Mouse (Mus musculus) urinary bladder, postnatal 36 days (tissue): ENCODE data around the gene Myo10.
A peak's percentile ranks its signal among the peaks of the same experiment; 100 is the strongest.

Experiments
- DNase-seq, 2 experiments: peaks; one replicate each; pipeline ENCODE4 v3.0.0; 2022; ENCODE audit warnings: low spot score in 2 of 2, mixed read lengths in 1 of 2

Gene Myo10

DNA sequence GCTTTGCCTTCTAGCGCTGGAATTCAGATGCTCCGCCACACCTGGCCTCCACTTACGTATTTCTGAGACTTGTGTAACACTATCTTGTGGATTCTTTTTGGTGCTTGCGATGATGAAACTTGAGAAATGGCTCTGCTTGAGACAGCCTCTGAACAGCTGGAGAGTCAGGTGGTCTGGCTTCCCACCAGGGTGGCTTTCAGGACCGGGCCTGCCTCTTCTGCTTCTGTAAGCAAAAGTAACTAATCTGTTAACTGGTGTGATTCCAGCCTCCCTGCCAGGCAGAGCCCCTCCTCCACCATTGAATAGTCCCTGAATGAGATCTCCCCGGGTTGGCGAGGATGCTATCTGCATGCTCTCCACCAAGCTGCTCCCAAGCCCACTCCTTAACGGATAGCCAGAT lies 140.0 kb downstream of the Myo10 start:
- DNase-seq, result no peak

DNA sequence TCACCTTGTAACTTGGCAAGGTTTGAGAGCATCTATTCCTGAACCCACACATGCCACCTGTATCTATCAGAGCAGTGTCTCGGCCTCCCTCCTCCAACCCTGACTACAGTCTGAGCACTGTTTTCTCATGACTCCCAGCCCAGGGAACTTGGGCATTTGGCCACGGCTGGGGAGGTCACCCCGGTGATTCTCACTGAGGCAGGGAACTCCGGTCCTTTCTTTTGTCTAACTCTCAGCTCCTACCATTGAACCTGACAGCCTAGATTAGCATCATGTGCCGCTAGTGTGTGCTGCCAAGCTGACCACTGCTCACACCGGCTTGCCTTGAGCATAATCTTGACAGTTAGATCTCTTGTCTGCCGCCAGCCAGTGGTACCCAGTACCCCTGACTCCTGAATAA lies 140.8 kb downstream of the Myo10 start:
- no peak for DNase-seq

DNA sequence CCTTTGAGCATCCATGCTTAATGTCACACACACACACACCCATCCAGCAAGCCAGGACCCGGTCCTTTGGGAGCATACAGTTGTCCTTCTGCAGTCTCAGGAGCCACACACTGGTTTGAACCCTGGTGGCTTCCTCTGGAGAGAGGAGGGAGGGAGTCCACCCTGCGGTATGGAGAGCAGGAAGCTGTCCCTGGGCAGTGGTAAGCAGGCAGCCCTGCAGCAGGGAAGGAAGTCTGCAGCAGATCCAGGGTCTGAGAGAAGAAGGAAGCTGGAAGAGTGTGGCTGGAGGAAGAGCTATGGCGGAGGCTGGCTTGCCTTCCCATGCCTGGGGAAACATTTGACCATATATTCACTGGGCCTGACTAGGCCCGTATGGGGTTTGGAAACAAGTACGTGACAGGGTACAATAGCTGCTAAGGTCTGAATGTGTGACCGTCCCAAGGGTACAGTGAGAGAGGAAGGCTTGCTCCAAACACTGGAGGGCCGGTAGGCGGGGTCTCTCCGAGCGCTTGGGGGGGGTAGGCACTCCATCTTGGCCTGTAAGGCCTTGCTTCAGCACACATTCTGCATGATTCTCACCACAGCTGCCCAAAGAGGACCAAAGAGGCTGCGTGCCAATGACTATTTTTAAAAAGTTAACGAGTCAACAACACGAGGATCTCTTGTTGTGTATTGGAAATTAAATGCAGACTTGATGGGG lies 142.5 kb downstream of the Myo10 start:
- no peak for DNase-seq

DNA sequence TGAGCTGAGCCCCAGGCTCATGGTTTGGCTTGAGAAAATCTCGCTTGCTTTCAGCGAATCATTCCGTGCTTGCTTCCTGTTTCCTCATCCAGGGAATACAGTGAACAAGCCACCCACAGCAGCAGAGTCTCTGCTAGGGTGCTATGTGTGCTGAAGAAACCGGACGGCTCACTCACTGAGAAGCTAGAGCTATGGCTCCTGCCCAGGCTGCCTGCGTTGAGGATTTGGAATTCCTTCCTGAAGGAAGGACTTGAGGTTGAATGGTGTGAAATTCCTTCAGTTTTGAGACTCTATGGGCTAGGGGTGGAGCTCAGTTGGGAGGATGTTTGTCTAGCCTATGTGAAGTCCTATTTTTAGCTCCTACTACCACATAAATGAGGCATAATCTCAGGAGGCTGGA lies 145.5 kb downstream of the Myo10 start:
- no peak for DNase-seq

DNA sequence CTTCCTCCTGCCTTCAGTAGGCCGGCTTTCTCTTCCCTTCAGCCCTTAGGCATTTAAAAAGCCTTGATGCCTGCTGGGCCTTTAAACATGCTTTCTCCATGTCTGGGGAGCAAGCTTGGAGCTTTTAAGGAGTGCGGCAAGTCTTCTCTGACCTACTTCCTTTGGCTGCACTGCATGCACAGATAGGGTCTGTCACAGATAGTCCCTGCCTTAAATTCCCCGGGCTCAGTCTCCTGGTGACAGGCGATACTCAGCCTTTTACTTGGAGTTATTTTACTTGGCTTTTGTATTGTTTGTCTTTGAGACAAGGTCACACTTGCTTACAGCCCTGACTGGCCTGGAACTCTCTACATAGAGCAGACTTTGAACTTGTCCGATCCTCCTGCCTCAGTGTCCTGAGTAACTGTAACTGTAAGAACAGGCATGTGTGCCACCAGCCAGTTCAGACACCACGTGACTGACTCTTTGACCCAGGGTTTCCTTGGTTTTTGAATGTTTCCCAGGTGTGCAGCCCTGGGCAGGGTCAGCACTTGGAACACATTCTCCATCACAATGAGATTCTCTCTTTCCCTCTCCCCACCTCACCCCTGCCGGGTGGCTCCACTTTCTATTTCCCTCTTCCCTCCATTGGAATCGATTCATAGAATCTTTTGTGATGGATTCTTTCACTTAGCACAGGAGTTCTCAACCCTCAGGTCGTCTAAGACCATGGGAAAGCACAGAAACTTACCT lies 147.4 kb downstream of the Myo10 start:
- no peak for DNase-seq

DNA sequence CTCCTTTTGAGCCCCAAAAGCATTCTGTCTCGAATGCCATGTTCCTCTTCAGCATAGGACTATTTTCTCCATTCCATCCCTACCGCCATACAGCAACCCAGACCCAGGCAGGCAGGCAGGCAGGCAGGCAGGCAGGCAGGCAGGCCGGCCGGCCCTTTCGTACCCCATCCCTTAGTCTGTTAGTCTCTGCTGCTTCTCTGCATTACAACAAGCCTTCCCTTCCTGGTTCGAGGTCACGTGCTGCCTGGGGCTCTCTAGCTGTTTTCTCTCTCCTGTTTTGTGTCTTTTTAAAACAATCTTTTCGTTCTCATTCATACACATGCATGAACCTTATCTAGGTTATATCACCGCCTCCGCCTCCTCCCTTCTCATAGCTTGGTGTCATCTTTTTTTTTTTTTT lies 149.5 kb downstream of the Myo10 start:
- DNase-seq, result no peak

DNA sequence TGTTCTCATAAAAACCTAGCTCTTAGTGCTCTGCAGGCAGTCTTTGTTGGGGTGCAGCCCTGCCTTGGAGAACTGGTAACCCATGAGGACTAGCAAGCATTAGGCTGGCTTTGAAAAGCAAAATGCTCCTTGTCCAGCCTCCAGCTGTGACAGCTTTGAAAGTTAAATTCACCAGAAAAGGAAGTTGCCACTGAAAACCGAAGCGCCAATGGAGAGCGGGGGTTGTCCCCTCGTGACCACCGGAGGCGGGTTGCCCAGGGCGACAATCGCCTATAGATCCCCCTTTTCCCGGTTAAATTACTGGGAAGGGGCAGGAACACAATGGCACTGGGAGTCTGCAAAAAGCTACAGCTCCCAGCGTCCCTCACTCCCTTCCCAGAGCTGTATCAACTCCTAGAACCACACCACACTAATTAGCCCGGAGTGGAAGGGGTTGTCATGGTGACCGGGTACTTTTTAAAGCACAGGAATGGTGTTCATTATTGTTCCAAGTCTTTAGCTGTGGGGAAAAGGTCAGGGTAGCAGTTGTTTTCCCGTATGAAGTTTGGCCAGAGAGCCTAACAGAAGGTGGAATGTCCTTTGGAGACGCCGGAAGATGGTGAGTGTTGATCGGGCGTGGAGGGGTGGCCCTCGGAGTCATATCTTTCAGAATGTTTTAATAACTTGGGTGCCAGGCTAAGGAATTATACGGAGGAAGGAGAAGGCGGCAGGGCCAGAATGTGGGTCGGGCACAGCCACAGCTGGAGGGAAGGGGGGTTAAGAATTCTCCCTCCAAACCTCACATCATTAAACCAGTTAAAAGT lies 151.6 kb downstream of the Myo10 start:
- peak; percentile 26 to 31 for DNase-seq

DNA sequence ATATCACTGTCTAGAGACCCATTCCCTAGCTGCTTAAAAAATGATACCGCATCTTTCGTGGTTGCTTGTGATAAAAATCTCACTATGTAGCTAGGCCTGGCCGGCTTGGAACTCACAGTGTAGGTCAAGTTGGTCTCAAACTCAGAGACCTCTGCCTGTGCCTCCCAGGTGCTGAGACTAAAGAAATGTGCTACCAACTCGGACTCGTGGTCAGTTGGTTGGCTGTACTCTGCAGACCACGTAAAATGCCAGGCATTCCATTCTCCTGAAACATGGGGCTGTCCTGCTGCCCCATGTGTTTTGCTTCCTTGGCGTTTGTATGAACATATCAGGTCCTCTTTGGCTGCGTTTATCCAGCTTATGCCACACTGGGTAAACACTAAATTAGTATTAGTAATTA lies 156.6 kb downstream of the Myo10 start:
- no peak for DNase-seq

DNA sequence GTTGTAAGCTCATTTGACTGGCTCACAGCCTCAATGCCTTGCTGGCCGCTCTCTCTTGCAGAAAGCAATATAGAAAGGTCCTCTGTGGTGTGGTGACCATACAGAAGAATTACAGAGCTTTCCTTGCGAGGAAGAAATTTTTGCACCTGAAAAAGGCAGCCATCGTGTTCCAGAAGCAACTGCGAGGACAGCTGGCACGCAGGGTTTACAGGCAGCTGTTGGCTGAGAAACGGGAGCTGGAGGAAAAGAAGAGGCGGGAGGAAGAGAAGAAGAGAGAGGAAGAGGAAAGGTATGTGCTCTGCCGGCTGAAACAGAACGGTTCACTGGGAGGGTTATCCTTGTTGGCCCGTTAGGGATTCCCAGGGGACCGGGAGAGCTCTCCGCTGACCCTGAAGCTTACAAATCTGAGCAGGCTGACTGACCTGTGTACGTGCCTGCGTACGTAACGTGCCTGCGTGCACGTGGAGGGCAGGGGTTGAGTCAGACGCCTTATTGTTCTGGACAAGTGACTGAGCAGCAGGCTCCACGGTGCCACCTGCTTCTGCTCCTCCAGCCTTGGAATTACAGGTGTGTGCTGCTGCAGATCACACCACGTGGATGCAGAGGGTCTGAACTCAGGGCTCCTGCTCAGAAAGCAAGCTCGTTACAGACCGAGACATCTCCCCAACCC lies 157.3 kb downstream of the Myo10 start:
- DNase-seq, result no peak

DNA sequence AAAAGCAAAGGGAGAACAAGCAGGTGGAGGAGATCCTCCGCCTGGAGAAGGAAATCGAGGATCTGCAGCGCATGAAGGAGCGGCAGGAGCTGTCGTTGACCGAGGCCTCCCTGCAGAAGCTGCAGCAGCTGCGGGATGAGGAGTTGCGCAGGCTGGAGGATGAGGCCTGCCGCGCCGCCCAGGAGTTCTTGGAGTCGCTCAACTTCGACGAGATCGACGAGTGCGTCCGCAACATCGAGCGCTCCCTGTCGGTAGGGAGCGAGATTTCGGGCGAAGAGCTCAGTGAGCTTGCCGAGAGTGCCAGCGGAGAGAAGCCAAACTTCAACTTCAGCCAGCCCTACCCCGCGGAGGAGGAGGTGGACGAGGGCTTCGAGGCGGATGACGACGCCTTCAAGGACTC lies 158.7 kb downstream of the Myo10 start:
- no peak for DNase-seq

DNA sequence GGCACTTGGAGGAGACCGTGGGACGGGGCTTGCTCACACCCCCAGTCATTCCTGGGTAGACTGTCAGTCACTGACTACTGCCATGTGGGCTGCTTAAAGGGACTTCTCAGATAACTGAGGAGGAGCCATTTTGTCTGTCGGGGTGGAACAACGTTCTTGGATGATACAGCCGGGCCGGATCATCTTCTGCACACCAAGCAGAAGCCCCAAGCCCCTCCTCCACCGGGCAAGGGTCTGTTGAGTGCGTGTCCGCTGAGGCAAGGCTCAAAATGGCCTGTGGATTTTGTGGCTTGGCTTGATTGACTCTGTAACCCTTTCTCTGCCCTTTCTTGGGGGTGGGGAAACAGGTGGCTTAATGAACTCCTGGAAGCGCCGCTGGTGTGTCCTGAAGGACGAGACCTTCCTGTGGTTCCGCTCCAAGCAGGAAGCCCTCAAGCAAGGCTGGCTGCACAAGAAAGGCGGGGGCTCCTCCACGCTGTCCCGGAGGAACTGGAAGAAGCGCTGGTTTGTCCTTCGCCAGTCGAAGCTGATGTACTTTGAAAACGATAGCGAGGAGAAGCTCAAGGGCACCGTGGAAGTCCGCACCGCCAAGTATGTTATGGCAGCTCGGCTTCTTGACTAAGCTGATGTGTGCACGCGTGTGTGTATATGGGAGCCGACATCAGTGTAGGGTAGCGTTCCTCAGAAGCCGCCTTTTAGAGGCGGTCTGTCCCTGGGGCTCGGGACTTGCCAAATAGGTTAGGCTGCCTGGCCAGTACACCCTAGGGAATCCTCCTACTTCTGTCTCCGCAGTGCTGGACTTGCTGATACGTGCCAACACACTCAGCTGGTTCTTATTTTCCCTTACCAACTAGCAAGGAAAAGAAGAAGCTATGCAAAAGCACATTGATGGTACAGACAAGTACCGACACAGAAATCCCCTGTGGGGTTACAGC lies 163.4 kb downstream of the Myo10 start:
- no peak for DNase-seq

DNA sequence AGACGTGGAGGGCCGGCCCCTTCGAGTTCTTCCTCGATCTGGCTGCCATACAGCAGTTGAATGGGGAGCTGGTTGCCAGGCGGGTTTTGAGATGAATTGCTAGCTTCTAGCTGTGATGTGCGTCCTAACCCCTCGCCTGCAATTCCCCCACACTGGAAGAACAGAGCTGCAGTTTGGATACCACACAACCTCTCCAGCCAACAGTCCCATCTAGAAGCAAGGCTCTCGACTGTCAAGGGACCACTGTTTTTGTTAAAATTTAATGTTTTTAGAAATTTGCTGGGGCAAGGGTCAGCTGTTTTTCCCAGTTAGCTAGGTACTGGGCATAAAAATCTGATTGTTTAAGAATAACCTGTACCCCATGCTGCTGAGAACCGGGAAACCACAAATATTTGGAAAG lies 165.1 kb downstream of the Myo10 start:
- DNase-seq, result no peak

DNA sequence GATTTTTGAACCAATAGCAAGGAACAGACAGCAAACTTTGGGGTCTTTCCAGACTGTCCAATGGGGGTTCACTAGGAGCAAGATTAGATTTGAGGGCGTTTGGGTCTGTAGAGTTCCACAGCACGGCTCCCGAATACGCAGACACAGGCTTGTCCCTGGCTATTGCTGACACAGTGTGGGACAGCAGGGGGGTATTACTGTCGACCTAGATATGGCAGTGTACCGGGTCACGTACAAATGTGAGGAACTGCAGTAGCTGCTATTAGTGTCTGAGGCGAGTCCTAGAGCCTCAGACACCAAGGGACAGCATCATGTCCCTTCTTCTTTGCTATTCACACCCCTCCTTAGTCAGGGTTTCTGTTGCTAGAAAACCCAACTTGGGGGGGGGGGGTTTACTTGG lies 165.6 kb downstream of the Myo10 start:
- DNase-seq, result no peak

DNA sequence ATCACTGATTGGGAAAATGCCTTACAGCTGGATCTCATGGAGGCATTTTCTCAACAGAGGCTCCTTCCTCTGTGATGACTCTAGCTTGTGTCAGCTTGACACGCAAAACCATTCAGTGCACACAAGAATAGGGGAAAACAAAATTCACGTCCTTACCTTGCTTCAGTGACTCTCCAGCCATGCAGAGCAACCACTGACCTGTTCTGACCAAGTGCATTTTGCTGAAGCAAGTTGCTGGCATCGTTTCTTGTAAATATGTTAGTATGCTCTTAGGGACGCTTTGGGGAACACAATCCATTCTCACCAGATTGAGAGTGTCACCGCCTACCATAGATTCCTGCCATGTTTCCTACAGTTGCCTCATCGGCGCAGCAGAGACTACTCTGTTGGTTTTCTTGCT lies 166.2 kb downstream of the Myo10 start:
- DNase-seq, result no peak

DNA sequence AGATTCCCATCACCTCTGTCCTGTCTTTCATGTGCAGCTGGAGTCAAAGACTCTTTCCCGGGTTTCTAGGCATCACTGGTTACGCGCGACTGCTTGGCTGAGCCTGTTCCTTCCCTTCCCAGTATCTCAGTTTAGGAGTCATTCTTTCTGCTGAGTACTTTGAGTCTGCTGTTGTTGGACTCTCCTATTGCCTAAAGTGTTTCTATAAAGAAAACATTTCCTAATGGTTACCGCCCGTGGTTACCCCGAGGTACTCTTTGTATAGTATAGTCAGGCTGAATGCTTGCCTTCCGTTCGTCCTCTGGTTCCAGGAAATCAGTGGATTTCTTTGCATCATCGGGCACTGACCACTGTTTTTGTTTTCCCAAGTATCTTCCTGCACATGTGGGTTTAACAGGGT lies 166.9 kb downstream of the Myo10 start:
- no peak for DNase-seq

DNA sequence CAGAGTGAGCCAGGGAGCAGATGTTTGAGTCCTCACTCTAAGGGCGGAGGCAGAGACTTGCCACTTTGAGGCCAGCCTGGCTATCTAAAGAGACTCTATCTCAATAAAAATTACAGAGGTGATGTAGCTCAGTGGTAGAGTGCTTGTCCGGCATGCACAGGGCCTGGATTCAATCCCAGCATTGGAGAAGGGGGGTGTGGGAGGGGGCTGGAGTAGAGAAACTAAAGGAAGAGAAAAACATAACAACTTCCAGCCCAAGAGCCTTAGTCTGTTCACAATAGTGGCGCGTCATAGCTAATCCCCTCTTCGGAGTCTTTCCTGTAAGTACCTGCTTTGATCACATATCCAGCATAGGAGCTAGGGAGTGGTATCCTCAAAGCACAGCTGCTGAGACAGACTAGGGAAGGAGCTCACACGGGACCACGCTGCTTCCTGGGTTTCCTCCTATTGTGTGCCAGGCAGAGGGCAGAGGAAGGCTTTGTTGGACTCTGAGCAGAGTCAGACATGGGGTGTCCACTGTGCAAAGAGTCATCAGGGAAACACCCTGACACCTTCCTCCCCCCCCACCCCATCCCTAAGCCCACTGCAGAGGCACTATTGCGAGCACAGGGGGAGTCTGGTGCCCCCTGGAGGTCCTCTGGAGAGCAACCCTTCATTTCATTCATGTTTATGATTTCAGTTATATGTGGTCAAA lies 169.5 kb downstream of the Myo10 start:
- DNase-seq, result no peak

DNA sequence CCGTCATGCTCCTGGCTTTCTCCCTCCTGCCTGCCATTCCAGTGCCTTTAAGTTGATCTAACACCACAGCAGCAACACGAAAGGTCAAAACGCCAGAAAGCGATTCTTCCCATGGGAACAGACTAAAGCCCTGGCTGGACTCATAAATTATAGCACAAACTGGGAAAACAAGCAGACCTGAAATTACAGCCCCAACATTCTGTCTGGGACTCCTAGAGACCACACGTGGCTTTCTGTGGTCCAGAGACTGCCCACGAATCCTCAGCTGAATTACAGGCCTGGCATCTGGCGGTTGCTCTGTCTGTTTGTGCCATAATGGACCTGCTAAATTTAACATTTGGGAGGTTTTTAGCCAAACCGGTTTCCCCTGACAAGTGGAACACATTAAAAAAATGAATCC lies 171.8 kb downstream of the Myo10 start:
- no peak for DNase-seq

DNA sequence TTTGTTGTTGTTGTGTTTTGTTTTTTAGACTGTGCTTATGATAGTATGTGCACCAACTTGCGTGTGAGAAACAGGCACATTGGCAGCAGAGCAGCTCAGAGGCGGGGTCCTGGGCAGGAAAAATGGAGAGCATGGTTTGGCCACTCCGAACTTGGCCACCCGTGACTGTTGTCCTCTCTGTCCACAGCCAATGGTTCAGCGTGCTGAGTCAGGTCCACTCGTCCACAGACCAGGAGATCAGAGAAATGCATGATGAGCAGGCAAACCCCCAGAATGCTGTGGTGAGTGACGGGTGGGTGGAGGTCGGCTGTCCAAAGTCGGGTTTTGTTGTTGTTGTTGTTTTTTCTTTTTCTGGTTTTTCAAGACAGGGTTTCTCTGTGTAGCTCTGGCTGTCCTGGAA lies 173.2 kb downstream of the Myo10 start:
- DNase-seq, result no peak

DNA sequence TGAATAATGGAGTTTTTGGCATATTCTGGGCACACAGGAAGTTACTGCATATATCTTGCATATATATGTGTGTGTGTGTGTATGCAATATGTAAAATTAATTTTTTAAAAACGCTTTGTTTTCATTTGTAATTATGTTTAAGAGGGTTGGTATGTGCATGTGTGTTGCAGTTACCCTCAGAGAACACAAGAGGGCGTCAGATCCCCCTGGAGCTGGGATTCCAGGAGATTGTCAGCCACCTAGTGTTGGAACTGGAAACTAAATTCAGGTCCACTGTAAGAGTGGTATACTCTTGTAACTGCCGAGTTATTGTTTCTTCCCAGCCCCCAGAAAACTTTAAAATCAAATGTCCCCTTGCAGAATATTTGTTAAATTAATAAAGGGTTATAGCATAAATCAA lies 174.0 kb downstream of the Myo10 start:
- no peak for DNase-seq

DNA sequence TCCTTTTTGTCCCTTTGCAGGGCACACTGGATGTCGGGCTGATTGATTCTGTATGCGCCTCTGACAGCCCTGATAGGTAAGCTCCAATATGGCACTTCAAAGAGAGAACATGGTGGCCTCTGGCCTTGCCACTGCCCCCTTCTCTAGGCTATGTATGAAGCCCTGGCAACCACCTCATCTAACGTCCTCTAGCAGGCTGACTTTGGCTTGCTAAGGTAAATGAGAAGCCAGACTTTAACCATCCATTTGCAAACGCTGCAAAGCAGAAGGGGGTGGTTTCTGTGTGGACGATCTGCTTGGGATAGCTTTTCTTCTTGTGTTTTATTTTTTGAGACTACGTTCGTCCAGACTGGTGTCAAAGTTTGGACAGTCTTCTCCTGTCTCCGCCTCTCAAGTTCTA lies 174.9 kb downstream of the Myo10 start:
- DNase-seq, result no peak

DNA sequence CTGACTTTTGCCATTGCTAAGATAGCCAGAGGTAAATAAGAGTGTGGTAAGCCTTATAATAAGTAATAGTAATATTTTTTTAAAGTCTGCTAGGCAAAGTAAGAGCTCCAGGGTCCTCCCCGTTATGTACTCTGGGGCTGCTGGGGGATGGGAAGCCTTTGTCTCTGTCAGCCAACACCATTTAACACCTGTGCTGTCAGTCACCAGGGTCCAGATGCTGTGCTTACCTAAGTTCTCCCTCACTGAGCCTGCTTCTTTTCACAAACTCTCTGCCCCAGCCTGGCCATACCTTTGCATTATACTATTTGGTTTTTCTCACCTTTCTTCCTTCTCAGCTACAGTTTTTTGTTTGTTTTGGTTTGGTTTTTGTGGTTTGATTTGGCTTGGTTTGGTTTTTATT lies 175.6 kb downstream of the Myo10 start:
- no peak for DNase-seq
